Mouse (Mus musculus) bone marrow, adult 2 months (tissue): ENCODE results near the gene Cntrl. TPM values are rescaled to one million over a fixed set of nuclear protein-coding genes. Genes with fewer than 3 reads are reported as not detected.

ENCODE experiments used
- H3K27ac ChIP-seq: fragments of 200-500 bp; 2 replicates; pipeline ENCODE4 v1.5.1; 2012; ENCODE audit warnings: low read depth, mild to moderate bottlenecking, control low read depth, inconsistent platforms, low read length; ENCODE audit not compliant: control insufficient read depth, poor library complexity, insufficient read depth
- H3K4me1 ChIP-seq: fragments of 200-500 bp; 2 replicates; pipeline ENCODE4 v1.6.1; 2011; ENCODE audit warnings: low read length; ENCODE audit not compliant: control insufficient read depth, insufficient read depth
- H3K4me3 ChIP-seq: fragments of 200-500 bp; replicated peaks from 2 replicates; pipeline ENCODE3; 2011; ENCODE audit warnings: mild to moderate bottlenecking, low read depth, low read length, control low read depth; ENCODE audit not compliant: control insufficient read depth
- CTCF ChIP-seq: fragments of 200-500 bp; IDR thresholded peaks from 2 replicates; pipeline ENCODE4 v1.5.1; 2011; ENCODE audit warnings: low read length, control low read depth; ENCODE audit not compliant: control insufficient read depth, insufficient read depth
- POLR2A ChIP-seq: fragments of 200-500 bp; IDR thresholded peaks from 2 replicates; pipeline ENCODE4 v1.6.1; 2011; ENCODE audit warnings: low read depth, mild to moderate bottlenecking, control low read depth, low read length, borderline replicate concordance; ENCODE audit not compliant: control insufficient read depth
- WGBS: fragments of 180-500 bp; shearing (Covaris S2); methylation state at CpG from one replicate; pipeline ENCODE4 v1.1.7; 2018; 5-methylcytosine and 5-hydroxymethylcytosine counted together
- polyA plus RNA-seq: library from polyadenylated mRNA; stranded (reverse); fragments of >200 nt; gene quantifications from 2 replicates; pipeline ENCODE4 v1.2.4, GENCODE M21; 2011; ENCODE audit warnings: low replicate concordance; ENCODE audit not compliant: missing spikeins, insufficient read depth, insufficient read length

The Cntrl gene
- polyA plus RNA-seq, 1 experiment, result 75.4 TPM

DNA sequence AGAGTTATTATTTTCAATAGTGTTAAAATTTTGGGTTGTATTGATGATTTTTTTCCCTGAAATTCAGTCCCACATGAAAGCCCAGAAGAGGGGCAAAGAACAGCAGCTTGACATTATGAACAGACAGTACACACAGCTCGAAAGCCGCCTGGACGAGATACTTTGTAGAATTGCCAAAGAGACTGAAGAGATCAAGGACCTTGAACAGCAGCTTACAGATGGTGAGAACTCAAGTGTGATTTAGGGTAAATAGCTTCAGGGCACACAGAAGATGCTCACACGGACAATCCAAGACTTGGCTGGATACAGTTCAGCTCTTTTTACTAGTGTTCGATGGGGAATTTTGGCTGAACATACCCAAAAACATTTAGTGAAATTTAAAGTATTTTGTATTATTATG lies 24.6 kb downstream of the Cntrl start:
- WGBS, result 86% methylated on average over 5 of the region's 5 CpGs
- no peaks in the 10 kb centered on the region for H3K4me1 ChIP-seq
- TF ChIP-seq POLR2A, result no peak
- no peak for TF ChIP-seq CTCF
- no peak overlapping the region for H3K4me3 ChIP-seq
- no peak overlapping the region for H3K27ac ChIP-seq

- no peaks in the 10 kb centered on the region for H3K4me1 ChIP-seq
- TF ChIP-seq POLR2A (no peak), CTCF (no peak)
- no peak overlapping the region for H3K27ac ChIP-seq
- H3K4me3 ChIP-seq, result no peak overlapping the region
- WGBS, result 75% methylated on average over 1 of the region's 1 CpGs
These were observed 29.3 kb downstream of the Cntrl start for GRCm38 (mm10) chr2:35138576-35138975.

DNA sequence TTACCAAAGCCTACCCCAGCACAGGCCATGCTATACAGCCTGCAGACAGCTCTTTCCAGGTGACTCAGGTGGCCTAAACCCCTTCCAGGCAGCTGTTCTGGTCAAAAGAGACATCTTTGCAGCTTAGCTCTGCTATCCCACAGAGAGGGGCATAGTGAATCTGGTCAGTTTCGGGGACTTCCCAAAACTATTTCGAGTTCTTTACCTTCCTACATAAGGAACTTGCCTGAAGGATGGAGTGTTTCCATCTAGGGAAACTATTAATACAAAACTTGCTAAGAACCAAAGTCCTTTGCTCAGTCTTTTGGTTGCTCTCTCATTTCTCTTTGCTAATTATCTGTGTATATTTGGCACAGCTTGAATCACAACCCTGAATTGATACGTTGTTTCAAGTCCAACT lies 32.4 kb downstream of the Cntrl start:
- Histone ChIP-seq H3K27ac (no peak overlapping the region), H3K4me1 (no peaks in the 10 kb centered on the region), H3K4me3 (no peak overlapping the region)
- TF ChIP-seq POLR2A (no peak), CTCF (no peak)
- WGBS, result 80% methylated on average over 3 of the region's 3 CpGs

DNA sequence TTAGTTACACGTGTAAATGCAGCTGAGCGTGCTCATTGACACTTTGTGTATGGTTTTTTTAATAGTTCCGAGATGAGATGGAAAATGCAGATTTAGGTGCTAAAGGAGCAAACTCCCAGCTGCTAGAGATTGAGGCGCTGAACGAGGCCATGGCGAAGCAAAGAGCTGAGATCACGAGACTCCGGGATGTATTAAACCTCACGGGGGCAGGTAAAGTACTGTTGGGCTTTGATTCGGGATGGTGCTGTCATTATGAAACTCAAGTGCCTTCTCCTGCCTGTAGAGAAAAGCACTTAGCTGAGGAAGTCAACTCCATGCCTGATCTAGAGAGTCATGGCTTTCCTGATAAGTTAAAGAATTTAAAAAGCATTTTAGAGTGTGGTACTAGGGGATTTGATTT lies 39.5 kb downstream of the Cntrl start:
- Histone ChIP-seq H3K4me3 (no peak overlapping the region), H3K27ac (no peak overlapping the region), H3K4me1 (peaks cover 1% of the 10 kb centered on the region; the same call in 1 of the 2 replicates)
- WGBS, result 91% methylated on average over 10 of the region's 10 CpGs
- TF ChIP-seq CTCF (no peak), POLR2A (no peak)

DNA sequence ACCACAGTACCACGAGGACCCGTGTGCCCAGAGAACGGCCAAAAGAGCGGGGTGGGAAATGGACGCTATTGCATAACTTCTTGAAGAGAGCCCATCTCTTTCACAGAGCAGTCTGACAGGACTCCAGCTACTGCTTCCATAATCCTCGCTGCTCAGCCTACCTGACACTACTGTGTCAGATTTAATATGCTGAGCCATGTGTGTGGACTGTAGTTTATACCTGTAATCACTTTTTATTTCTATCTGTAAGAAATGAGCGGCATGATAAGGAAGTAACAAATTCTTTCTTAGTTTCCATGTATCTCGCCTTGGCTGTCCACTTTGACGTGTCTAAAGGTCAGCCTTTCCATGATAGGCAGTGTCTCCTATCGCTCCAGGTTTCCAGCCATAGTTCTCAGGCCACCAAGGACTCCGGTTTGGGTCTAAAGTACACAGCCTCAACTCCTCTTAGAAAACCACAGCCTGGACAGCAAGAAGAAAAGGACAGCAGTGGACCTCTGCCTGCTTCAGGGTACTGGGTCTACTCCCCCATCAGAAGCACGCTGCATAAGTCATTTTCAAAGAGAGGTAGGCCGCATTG lies 42.1 kb downstream of the Cntrl start:
- Histone ChIP-seq H3K4me1 (peaks cover 1% of the 10 kb centered on the region; the same call in 1 of the 2 replicates), H3K27ac (no peak overlapping the region), H3K4me3 (no peak overlapping the region)
- WGBS, result 70% methylated on average over 13 of the region's 13 CpGs
- TF ChIP-seq POLR2A (no peak), CTCF (no peak)

DNA sequence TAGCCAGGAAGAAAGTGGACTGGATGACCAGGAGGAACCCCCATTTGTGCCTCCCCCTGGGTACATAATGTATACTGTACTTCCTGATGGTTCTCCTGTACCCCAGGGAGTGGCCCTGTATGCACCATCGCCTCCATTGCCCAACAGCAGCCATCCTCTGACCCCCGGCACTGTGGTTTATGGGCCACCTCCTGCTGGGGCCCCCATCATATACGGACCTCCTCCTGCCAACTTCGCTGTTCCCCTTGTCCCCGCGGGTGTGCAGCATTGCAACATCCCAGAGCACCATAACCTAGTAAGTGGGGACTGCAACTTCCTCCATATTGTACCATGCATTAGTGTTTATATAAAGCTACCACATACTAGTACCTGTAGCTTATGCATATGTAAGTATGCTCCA lies 43.9 kb downstream of the Cntrl start:
- Histone ChIP-seq H3K4me3 (no peak overlapping the region), H3K27ac (no peak overlapping the region), H3K4me1 (peaks cover 3% of the 10 kb centered on the region; the same call in 1 of the 2 replicates)
- 40% methylated on average over 6 of the region's 6 CpGs for WGBS
- TF ChIP-seq CTCF (no peak), POLR2A (no peak)

DNA sequence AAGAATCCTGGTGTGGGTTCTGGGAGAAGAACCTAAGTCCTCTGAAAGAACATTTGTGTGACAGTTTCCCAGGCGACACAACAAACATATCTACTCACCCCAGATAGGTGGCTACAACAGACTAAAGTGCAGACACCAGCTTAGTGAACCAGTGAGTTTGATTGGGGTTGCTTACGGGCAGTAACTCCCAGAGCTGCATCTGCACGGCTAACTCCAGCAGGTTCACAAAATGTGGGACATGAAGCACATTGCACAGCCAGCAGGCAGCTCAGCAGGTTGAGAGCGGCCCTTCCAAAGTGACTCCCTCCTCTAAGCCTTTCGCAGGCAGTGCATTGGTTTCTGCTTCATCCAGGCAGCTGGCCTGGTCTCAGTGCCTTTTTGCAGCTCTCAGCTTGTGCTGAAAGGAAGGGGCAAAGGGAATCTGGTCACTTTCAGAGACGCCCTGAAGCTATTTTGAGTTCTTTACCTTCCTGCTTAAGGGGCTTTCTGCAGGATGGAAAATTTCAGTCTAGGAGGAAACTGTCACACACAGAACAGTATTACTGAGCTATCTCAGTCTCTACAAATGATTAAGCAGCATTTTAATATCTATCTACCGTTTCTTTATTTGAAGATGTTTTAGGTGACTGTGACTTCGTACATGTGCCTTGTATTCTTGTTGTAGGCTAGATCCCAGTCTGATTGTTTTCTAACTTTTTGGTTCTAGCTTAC lies 44.7 kb downstream of the Cntrl start:
- 79% methylated on average over 8 of the region's 8 CpGs for WGBS
- TF ChIP-seq CTCF (no peak), POLR2A (no peak)
- H3K4me1 ChIP-seq, result peaks cover 3% of the 10 kb centered on the region; the same call in 1 of the 2 replicates
- no peak overlapping the region for H3K4me3 ChIP-seq
- H3K27ac ChIP-seq, result no peak overlapping the region

DNA sequence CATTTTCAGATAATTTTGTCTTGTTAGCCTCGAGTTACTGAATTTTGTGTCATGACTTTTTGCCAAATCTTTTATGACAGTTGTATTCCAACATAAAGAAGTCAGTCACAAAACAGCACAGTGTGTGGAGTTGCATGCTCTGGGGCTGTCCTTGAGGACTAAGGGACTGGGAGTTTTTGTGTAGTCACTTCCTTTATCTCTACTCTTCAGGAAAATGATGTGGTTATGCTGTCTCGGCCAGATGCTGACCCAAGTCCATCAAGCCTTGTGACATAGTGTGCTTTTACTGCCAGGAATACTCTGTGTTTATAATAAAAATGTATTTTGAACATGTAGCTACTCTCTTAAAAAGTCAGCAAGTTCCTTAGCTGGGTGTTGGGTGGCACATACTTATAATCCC lies 47.7 kb downstream of the Cntrl start:
- H3K27ac ChIP-seq, result no peak overlapping the region
- H3K4me1 ChIP-seq, result peaks cover 3% of the 10 kb centered on the region; the same call in 1 of the 2 replicates
- no peak for TF ChIP-seq POLR2A
- no peak for TF ChIP-seq CTCF
- H3K4me3 ChIP-seq, result no peak overlapping the region
- 23% methylated on average over 2 of the region's 2 CpGs for WGBS
